8 mouse cellular contexts compared by ENCODE assay signal in genomic region chr2:6212724-6213511, GRCm38 (mm10). TPM values are rescaled to one million over a fixed set of nuclear protein-coding genes. Genes with fewer than 3 reads are reported as not detected.
DNase-seq lines count a peak whose midpoint lies in the region; ATAC-seq lines count a peak whose summit lies in the region.

Echdc3 (minus strand) TSS chr2:6213033.

- H3K9me3 ChIP-seq in hindbrain, embryonic 13.5 days, result no peaks in the 10 kb centered on the region

- peak within 1 kb of the TSS; percentile 73 for H3K27ac ChIP-seq in hindbrain, embryonic 13.5 days

- DNase-seq in T-cell, adult 2 months (ENCODE audit: low spot score), result peak; percentile 48
- DNase-seq in cerebellum, postnatal 25 days, result peak; percentile 91
- peak; percentile 43 to 51 for DNase-seq in frontal cortex, postnatal 14 days (ENCODE audit: low spot score in 2 of 2)
- peak; percentile 61 to 66 for DNase-seq in layer of hippocampus, postnatal 14 days (ENCODE audit: low spot score in 2 of 2)
- DNase-seq in lung, postnatal 4 days, result peak; percentile 93 to 96
- peak; percentile 90 for DNase-seq in retina, postnatal 1 day
- peak; percentile 73 for DNase-seq in thymus, postnatal 4 days

- H3K9ac ChIP-seq in hindbrain, embryonic 13.5 days, result peak within 1 kb of the TSS; percentile 72

- H3K27me3 ChIP-seq in hindbrain, embryonic 13.5 days, result 0 out of 2 replicates have a peak, but pooled peaks cover 3% of the 10 kb centered on the region

- H3K4me3 ChIP-seq in hindbrain, embryonic 13.5 days, result peak within 1 kb of the TSS; percentile 44

- H3K36me3 ChIP-seq in hindbrain, embryonic 13.5 days, result no peaks in the 10 kb centered on the region

- peak within 1 kb of the TSS; percentile 64 for H3K4me2 ChIP-seq in hindbrain, embryonic 13.5 days

- ATAC-seq in hindbrain, embryonic 13.5 days (ENCODE audit: low FRiP score), result peak; percentile 82

- peaks cover 18% of the 10 kb centered on the region for H3K4me1 ChIP-seq in hindbrain, embryonic 13.5 days (replicated peaks)

- 2% methylated on average over 30 of the region's 30 CpGs for WGBS in hindbrain, embryonic 13.5 days

RNA-seq across cellular contexts. Expression of gene Echdc3, which starts in this region (rescaled TPM):
- 1.8 and 2.3 TPM in 2 replicates for polyA plus RNA-seq in hindbrain, embryonic 13.5 days (2015; fragmentation: Nextera tagmentation; extraction: Ambion mirVana)
- under 1 TPM; 0.67 to 0.97 TPM for total RNA-seq in layer of hippocampus, postnatal 14 days (2021)

Comparison
In these comparisons a context has a peak if more than half of its experiments do, and no peak if none do; other contexts are left out.
1. Peak in every context shown above with its lines: DNase-seq, ATAC-seq, H3K4me3 ChIP-seq and H3K27ac ChIP-seq.
2. Peak in DNase-seq in layer of hippocampus, postnatal 14 days; RNA of the gene not detected or under 1 TPM.